Mouse (Mus musculus): Measurements from ENCODE around the gene Sectm1b.

DNA sequence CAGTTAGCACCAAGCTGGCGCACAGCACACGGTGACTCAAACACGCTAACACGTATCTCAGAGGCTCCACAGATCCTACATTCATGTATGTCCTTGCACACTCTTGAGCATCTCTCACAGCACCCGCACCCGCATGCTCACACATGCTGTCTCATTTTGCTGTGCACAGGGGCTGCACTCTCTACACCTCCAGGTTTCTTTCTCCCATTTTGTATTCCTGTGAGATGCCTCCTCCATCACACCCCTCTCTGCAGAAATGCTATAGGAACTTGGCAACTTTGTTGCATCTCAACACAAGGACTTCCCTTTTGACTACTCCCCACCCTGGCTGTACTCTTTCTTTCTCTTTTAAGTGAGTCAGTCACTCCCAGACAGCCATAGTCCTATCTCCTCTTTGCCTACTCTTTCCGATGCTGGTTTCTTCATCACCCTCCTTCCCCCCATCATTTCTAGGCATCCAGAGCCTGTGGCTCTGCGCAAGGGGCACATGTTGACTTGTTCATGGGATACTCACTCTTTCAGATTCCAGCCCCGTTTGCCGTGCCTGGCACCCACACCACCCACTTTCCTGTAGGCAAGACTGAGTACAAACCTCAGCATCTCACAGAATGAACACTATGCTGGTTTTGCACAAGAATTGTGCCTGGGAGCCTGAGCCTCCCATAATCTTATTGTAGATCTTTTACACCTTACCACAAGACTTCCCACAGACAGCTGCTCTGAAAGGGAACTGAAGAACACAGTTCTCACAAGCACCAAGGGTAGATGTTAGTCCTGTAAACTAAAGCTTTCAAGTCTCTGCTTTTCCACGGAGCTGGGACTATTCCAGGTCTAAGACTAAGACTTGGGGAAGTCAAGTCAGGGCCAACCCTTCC, 24.8 kb downstream of the Sectm1b start:
- TF ChIP-seq CTCF (IDR thresholded peaks at IDR 0.05; ENCODE audit: control insufficient read depth, insufficient read depth, low read length) (no peak), POLR2A (IDR thresholded peaks at IDR 0.05; ENCODE audit: borderline replicate concordance, control insufficient read depth, low read depth, low read length) (no peak)

All from bone marrow, adult 2 months (tissue).